11 mouse cellular contexts compared by ENCODE assay signal in the genomic region with DNA sequence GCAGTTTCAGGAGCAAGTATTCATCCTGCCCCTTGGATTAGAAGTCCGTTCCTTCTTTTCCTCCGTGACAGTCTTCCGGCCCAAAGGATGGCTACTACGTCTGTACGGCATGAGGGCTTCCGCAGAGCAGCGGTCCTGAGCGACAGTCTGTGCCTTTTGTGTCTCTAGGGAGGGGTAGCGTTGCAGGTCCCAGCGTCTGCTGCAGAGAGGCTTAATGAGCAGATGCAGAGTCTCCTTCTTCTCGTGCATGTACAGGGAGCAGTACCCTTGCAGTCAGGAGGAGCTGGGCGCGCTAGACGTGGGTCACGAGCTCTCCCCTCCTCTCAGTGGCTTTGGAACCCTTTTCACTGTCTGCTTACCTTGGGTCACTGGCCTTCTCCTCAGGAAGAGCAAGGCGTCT.
DNase-seq lines count a peak whose midpoint lies in the region; ATAC-seq and TF ChIP-seq lines count a peak whose summit lies in the region.
"Had no signal": no experiment of that assay in that cellular context is flagged by ENCODE, and none has a peak within 500 bp of the region (broad histone marks: within the 10 kb centered on the region; RNA-seq: fewer than 3 reads in every experiment).

No protein-coding gene starts in this region.

- peak overlapping the region; percentile 9 for H3K4me3 ChIP-seq in megakaryocyte, embryonic 14.5 days (replicated peaks)
- peak overlapping the region; percentile 10; the same call in 1 of the 2 replicates for H3K4me3 ChIP-seq in hindbrain, embryonic 10.5 days
- no peak overlapping the region for H3K4me3 ChIP-seq in midbrain, embryonic 11.5 days (ENCODE audit: low read depth, low read length)
- H3K4me3 ChIP-seq in liver, postnatal 0 days (ENCODE audit: low read depth, low read length), result no peak overlapping the region

- TF ChIP-seq EP300 in liver, postnatal 0 days (IDR thresholded peaks at IDR 0.05; ENCODE audit: low read depth), result no peak

- H3K27me3 ChIP-seq in megakaryocyte, embryonic 14.5 days (replicated peaks), result no peaks in the 10 kb centered on the region
- H3K27me3 ChIP-seq in hindbrain, embryonic 10.5 days (ENCODE audit: insufficient read depth, poor library complexity, severe bottlenecking), result 0 out of 2 replicates have a peak, but pooled peaks cover 3% of the 10 kb centered on the region
- H3K27me3 ChIP-seq in midbrain, embryonic 11.5 days (ENCODE audit: control insufficient read depth, insufficient read depth, low read length), result no peaks in the 10 kb centered on the region
- H3K27me3 ChIP-seq in liver, postnatal 0 days (ENCODE audit: insufficient read depth, low read length), result no peaks in the 10 kb centered on the region

- no peaks in the 10 kb centered on the region for H3K4me1 ChIP-seq in megakaryocyte, embryonic 14.5 days
- peaks cover 48% of the 10 kb centered on the region for H3K4me1 ChIP-seq in hindbrain, embryonic 10.5 days (replicated peaks)
- peaks cover 33% of the 10 kb centered on the region for H3K4me1 ChIP-seq in midbrain, embryonic 11.5 days (ENCODE audit: control insufficient read depth, insufficient read depth, low read length)
- no peaks in the 10 kb centered on the region for H3K4me1 ChIP-seq in liver, postnatal 0 days (ENCODE audit: insufficient read depth)

- 0 out of 2 replicates have a peak overlapping the region, but pooled peaks have one; percentile 17 for H3K9ac ChIP-seq in midbrain, embryonic 11.5 days (ENCODE audit: low read length)
- H3K9ac ChIP-seq in liver, postnatal 0 days (replicated peaks), result no peak overlapping the region
- H3K9ac ChIP-seq: liver, embryonic 14.5 days had no signal

- TF ChIP-seq CTCF in liver, postnatal 0 days (IDR thresholded peaks at IDR 0.05; ENCODE audit: low read depth), result no peak

- 33% methylated on average over 16 of the region's 16 CpGs for WGBS in hindbrain, embryonic 10.5 days
- 22% methylated on average over 16 of the region's 16 CpGs for WGBS in midbrain, embryonic 11.5 days
- 86% methylated on average over 16 of the region's 16 CpGs for WGBS in liver, postnatal 0 days (ENCODE audit: insufficient replicate concordance)

- H3K4me2 ChIP-seq in midbrain, embryonic 11.5 days, result peak overlapping the region; percentile 19; the same call in 1 of the 2 replicates
- no peak overlapping the region for H3K4me2 ChIP-seq in liver, postnatal 0 days (ENCODE audit: low read depth, low read length)

- H3K27ac ChIP-seq in hindbrain, embryonic 10.5 days, result peak overlapping the region; percentile 60
- H3K27ac ChIP-seq in midbrain, embryonic 11.5 days (ENCODE audit: low read depth, low read length), result no peak overlapping the region
- no peak overlapping the region for H3K27ac ChIP-seq in liver, postnatal 0 days (ENCODE audit: low read depth)
- H3K27ac ChIP-seq: liver, embryonic 14.5 days had no signal

- peaks cover 25% of the 10 kb centered on the region for H3K36me3 ChIP-seq in megakaryocyte, embryonic 14.5 days (replicated peaks; ENCODE audit: low read length)
- H3K36me3 ChIP-seq in hindbrain, embryonic 10.5 days, result no peaks in the 10 kb centered on the region
- H3K36me3 ChIP-seq in midbrain, embryonic 11.5 days (ENCODE audit: control insufficient read depth, insufficient read depth, low read length), result no peaks in the 10 kb centered on the region
- H3K36me3 ChIP-seq in liver, postnatal 0 days (replicated peaks; ENCODE audit: insufficient read depth, low read length), result no peaks in the 10 kb centered on the region

- no peak for ATAC-seq in megakaryocyte, adult 5-6 weeks (ENCODE audit: poor library complexity, severe bottlenecking)
- peak; percentile 47; the same call in 1 of the 2 replicates for ATAC-seq in midbrain, embryonic 11.5 days (ENCODE audit: low FRiP score)
- no peak for ATAC-seq in liver, postnatal 0 days

- peak; percentile 36 for DNase-seq in hindbrain, embryonic 10.5 days (ENCODE audit: low spot score)
- peak; percentile 92 for DNase-seq in midbrain, embryonic 11.5 days (ENCODE audit: low spot score, missing footprints)
- DNase-seq in liver, postnatal 0 days, result no peak
- no peak for DNase-seq in right cerebral cortex, postnatal 4 days
- no peak for DNase-seq in heart, postnatal 14 days
- no peak for DNase-seq in right cerebral cortex, postnatal 14 days
- DNase-seq: kidney, adult 2 months; layer of hippocampus, postnatal 36 days had no signal

- intact Hi-C loops in heart, postnatal 14 days (cut with DNase I), result no loop called here

- peaks cover 75% of the 10 kb centered on the region for H3K9me3 ChIP-seq in megakaryocyte, embryonic 14.5 days
- H3K9me3 ChIP-seq in hindbrain, embryonic 10.5 days, result no peaks in the 10 kb centered on the region
- no peaks in the 10 kb centered on the region for H3K9me3 ChIP-seq in midbrain, embryonic 11.5 days (ENCODE audit: control insufficient read depth, low read length)
- no peaks in the 10 kb centered on the region for H3K9me3 ChIP-seq in liver, postnatal 0 days (ENCODE audit: low read length)

Comparison
In these comparisons a context has a peak if more than half of its experiments do, and no peak if none do; other contexts are left out.
1. H3K4me3 ChIP-seq: peak in megakaryocyte, embryonic 14.5 days (single experiment) and hindbrain, embryonic 10.5 days (single experiment); none in midbrain, embryonic 11.5 days (single experiment) and liver, postnatal 0 days (single experiment).
2. DNase-seq: peak in hindbrain, embryonic 10.5 days (single experiment) and midbrain, embryonic 11.5 days (single experiment); none in liver, postnatal 0 days (single experiment), right cerebral cortex, postnatal 4 days (single experiment), heart, postnatal 14 days (0 of 2) and right cerebral cortex, postnatal 14 days (single experiment).